Mouse (Mus musculus) erythroblast, embryonic 14.5 days (primary cell): ENCODE data around the gene Maip1.

ENCODE experiments used
- GATA1 ChIP-seq: IDR thresholded peaks from 2 replicates; pipeline ENCODE4 v1.6.1; 2012; ENCODE audit warnings: low read length, inconsistent platforms, mixed read lengths
- TAL1 ChIP-seq: IDR thresholded peaks from 3 replicates; pipeline ENCODE4 v1.6.1; 2012; ENCODE audit warnings: low read length, inconsistent platforms, mixed read lengths

GRCm38 (mm10) chr1:57367446-57367845, 38.7 kb upstream of the Maip1 start:
- TF ChIP-seq TAL1 (no peak), GATA1 (no peak)
